Mouse (Mus musculus) adrenal gland, postnatal 10 days (tissue): ENCODE results near the gene Bach2. TPM values are rescaled to one million over a fixed set of nuclear protein-coding genes. Genes with fewer than 3 reads are reported as not detected.

ENCODE experiments used
- DNase-seq: peaks from one replicate; pipeline ENCODE4 v3.0.0; 2021; ENCODE audit warnings: mixed read lengths
- total RNA-seq, 2 experiments: library from RNA; stranded (reverse); gene quantifications; 2 replicates each; pipeline ENCODE4 v1.2.3; 2021

Bach2 gene
- total RNA-seq, 2 experiments from 2014 or later: 9.4 to 16.0 TPM

DNA sequence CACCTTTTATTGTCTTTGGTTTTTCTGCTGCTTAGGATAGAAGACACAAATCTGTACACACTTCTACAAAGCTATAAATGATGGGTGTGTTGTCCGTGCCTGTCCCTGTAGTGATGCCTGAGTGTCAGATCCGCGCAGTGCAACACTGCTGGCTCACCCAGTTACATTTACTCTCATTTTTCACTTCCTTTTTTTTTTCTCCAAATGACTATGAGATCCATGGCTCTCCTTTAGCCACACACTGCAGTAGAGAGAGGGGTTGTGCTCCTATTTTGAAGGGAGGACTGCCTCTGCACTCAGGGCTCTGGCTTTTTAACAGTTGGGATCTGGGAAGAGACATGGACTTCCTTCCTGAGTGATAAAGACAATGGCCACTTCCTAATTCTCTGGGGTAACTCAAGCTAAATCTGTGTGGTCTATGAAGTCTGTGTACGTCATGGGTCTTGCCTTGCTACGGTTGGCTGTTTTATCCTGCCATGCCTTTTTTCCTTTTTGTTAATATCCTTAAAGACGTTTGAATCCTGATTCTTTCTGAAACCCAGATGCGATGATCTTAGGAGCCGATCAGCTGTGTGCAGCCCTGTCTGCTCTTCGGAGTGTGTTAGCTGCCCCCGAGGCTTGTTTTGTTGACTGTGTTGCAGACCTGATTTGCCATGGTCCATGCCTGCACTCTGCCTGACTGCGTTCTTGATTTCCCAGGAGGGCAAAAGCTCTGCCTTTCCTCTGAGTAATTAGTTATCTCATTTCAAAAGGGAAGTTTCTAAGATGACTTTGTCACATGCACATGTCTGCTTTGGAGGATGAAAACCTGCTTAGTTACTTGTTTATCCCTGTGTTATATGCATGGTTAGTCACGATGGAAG lies 120.2 kb downstream of the Bach2 start:
- DNase-seq: no peak

DNA sequence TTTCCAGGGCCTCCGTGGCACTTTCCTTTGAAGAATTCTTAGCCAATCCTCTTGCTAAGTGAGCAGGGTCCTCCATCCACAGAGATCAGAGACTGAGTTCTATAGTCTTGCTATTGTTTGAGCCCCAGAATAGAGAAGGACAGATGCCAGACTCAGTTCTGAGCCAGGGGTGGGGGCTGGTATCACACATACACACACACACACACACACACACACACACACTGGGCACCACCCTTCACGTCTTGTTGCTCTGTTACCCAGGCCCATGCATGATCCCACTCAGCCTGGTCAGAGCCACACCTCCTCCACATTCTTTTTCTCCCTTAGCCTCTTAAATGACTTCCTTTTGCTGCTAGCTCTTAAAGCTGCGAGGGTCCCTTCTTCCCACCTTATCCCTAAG lies 121.0 kb downstream of the Bach2 start:
- no peak for DNase-seq

- no peak for DNase-seq
Measured at GRCm38 (mm10) chr4:32360496-32360895, 121.9 kb downstream of the Bach2 start.

DNA sequence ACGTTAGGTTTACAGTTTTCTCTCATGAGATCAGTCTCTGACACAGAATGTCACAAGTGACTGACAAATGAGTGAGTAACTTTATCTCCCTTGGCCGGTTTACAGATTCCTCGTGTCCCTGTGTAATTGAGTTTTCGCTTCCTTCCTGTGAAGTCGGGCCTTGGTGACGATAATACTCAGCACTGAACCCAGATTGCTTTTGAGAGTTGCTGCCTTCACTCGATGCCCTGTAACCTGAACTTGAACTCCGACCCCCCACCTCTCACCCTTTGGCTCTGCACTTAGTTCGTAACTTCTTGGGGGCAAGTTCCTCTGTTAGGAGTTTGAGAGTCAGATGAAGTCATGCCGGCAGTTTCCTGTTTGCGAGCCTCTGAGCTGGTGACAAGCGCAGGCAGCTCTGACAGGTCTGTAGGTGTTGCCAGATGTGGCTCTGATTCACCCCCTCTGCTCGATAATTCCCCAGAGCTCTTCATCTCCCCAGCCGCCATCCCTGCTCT lies 124.9 kb downstream of the Bach2 start:
- DNase-seq: no peak

DNA sequence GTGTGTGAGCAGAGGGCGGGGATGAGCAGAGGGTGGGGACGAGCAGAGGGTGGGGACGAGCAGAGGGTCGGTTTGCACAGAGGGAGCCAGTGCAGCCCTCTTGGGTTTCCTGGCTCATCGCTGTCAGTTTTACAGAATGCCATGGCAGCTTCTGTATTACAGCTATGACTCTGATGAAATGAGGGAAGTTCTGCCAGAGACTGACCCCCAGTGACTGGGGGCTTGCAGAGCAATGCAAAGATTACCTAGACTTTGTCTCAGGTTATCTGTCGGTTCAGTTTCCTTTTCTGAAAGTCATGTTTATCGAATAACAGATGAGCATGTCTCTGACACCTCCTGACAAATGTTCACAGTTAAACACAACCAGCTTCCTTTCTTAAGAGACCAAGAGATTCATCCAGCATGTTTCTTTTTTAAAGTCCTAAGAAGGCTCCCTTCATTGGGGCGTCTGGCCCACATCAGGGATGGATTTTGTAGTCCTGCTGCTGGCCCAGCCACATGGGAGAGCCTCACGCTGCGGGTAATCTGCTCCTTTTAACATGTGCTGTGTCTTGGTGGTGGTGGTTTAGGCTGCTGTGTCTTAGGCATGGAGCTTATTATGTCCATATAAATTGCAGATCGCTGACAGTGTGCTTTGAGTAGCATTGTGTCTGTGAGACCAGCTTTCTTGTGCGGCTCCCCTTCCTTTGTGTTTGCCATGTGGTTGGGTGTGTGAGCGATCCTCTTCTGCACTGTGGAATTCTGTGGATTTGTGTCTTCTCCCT lies 126.7 kb downstream of the Bach2 start:
- no peak for DNase-seq

DNA sequence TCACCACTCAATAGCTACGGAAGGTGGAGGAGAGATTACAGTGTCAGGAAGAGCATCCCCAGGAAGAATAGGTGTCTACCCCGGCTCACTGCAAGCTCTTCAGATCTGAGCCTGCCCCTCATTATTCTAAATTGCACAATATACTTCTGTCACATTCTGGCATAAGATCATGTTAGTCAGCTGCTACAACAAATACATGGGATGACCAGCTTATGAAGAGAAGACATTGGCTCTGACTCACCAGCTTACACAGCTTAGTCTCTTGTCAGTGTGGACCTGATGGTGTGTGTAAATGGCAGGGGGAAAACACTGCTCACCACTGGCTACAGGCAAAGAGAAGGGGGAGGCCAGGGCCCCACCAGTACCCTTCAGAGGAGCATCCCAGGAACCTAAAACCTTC lies 127.6 kb downstream of the Bach2 start:
- no peak for DNase-seq

DNA sequence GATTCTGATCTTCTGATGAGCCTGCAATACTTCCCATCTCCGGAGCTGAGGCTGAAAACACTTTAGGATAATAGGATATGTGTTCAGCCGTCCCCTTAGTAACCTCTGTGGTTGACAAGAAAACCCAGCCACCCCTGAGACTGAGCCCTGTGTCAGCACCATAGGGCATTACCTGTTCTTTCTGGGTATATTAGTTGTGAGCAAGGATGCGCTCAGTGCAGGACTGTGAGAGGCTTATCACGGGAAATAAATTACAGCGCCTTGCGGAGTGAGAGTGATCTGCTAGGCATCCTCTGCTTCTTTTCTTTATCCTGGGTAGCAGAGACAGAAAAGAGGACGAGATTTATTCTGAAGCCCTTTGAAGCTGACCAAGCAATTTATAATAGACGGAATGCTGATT lies 129.7 kb downstream of the Bach2 start:
- DNase-seq: no peak

GRCm38 (mm10) chr4:32373085-32373484 lies 134.5 kb downstream of the Bach2 start:
- DNase-seq: no peak

GRCm38 (mm10) chr4:32373527-32373926 lies 134.9 kb downstream of the Bach2 start:
- DNase-seq: no peak

DNA sequence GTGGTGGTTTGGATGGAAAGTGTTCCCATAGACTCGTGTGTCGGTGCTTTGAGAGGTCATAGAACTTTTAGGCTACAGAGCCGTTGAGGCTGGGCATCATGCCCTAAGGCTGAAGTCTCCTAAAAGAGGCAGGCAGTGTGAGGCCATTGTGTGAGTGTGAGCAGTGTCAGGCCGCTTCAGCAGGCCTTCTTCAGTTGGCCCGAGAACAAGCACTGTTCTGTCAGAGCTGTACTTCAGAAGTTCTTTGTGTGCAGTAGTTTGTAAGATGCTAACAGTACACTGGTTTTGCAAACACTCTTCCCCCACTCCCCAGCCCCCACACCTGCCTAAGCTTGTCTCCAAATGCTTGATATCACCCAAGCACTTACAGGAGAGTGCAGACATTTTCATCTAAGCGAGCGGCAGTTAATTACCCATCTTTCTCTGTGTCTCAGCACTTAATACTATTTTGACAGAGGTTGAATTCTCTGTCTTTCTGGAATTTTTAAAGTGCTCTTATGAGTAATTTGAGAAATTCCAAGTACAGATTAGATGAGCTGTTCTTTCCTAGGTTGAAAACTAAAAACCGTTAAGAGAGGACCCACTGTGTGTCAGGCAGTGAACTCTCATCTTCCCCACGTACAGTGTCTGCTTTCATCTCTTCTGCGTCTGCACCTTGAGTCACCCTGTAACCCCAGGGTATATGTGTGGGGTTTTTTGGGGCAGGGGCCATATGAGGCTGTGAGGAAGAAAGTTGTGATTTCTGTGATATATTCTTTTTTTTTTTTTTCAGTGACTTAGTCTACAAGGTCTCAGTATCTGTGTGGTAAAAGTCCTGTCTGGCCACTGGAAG lies 136.4 kb downstream of the Bach2 start:
- no peak for DNase-seq

DNA sequence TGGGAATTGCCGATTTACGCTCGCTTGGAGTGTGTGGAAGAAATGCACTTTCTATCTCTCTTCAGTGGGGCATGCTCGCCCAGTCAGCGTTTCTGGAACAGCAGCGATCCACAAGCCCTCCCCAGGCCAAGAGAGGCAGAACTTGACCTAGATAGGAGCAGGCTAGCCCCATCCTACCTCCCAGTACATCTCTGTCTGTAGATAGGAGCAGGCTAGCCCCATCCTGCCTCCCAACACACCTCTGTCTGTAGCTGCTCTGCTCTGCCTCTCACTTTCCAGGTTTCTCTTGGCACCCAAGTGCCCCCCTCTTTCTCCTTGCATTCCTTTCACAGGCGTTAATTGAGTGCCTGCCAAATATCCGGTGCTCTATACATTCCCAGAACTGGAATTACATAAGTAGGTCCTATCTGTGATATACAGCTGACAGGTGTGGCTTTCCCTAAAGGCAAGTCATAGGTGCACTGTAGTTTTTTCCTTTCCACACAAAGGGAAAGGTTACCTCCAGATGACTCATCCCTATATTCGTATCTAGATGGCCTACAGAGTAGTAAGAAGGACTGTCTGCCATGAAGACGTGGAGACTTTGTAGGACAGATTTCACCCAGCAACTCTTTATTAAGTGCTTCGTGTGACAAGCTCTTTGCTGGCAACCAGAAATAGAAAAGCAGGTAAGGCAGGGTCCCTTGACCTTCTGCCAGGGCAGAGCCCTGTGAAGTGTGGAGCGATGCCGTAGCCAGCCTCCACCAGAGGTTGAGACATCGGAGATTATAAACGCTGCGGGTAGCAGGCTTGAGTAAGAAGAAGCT lies 137.3 kb downstream of the Bach2 start:
- DNase-seq: no peak

- no peak for DNase-seq
Measured at GRCm38 (mm10) chr4:32376527-32376948, 137.9 kb downstream of the Bach2 start.

GRCm38 (mm10) chr4:32379140-32379539 lies 140.5 kb downstream of the Bach2 start:
- no peak for DNase-seq

DNA sequence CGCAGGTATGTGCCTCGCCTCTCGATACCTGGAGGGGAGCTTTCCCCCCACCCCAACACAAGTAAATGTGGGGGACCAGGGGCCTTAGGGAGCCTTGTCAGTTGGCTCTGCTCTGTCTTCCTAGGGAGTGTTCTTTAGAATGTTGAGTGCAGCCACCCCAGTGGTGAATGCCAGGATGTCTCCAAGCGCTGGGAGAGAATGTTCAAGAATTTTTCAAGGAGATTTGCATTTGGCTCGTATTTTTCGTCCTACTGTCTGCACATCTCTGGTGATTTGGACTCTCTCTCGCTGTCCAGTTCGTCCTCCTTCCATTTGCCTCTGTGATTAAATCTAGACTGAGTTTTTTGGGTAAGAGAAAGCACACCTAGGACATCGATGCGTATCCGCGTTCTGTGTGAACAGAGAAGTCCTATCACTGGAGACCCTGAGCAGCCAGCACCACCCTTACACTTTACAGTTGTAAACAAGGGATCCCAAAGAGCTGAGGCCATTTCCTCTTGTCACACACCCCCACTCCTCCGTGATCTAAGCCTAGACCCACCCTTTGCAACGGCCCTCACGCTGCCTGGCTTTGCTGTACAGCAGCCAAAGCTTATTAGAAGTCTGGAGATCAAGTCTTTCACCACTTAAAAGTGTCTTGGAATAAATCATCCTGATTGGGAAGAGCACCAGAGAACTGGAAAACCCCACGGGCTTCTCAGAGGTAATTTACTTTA lies 143.2 kb downstream of the Bach2 start:
- DNase-seq: no peak

DNA sequence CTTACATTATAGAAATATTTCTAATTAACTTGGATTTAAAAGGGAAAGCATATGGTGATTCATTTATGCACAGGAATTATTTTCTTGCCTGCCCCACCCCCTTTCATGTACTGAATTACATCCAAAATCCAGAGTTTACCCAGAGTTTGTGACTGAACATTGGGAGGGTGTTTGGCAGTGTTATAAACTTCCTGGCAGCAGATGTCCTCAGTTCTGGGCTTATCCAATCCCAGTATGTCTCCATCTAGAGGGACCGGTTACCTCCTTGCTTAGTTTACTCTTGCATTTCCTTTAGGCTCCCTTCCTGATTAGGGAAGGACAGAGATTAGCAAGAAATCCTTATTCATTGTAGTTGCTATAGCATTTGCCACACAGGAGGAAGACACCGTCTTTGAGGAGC lies 146.5 kb downstream of the Bach2 start:
- DNase-seq: no peak

- no peak for DNase-seq
Measured at GRCm38 (mm10) chr4:32385623-32386022, 147.0 kb downstream of the Bach2 start.

DNA sequence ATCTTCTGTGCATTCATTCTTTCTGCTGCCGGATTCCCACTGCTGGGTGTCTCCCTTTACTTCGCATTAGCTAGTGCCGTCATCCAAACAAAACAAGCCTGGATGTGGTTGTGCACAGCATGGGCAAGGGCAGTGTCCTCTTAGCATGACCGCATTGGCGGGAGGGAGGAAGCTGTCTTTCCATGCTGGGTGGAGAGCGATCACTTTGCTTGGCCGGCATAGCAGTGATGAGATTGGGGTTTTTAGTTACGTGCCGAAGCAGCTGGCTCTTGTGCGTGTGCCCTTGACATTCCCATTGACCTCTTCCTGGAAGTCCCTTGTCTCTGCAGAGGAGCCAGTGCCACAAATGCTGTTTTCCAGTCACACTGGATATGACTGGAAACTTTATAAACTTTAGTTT lies 147.7 kb downstream of the Bach2 start:
- no peak for DNase-seq

GRCm38 (mm10) chr4:32386931-32387330 lies 148.3 kb downstream of the Bach2 start:
- no peak for DNase-seq

DNA sequence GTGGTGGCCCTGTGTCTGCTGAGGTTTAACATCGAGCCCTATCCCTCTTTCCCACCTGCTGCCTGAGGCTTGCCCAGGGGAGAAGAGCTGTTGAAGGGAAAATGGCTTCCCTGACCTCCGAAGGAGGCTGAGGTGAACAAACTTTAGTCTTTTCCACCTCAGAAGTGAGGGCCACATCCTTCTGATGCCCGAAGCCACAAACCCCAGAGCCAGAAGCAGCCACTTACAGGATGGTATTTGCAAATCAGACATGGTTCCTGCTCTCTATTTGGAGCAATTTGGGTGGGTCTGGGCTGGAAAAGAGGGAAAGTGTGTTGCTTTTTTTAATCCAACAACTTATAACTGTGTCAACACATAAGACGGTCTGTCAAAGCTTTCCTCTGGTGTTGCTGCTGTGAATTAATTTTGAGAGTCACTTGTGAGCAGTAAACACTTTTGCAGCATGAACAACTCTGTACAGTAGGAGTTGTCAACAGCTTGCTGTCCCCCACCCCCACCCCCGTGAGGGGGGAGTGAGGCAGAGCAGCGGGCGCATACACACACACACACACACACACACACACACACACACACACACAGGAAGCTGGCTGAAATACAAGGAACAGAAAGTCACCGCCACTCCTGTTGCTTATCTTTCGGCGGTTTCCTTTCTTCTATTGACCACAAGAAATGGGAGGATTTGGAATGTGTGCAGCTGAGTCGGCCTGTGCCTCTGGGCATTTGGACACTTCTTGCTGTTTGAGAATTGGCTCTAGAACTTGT lies 149.1 kb downstream of the Bach2 start:
- DNase-seq: peak; percentile 64

- DNase-seq: no peak
Measured at GRCm38 (mm10) chr4:32388564-32388963, 150.0 kb downstream of the Bach2 start.
